Mouse (Mus musculus): Measurements from ENCODE around the gene Trmo. TPM values are rescaled to one million over a fixed set of nuclear protein-coding genes. Genes with fewer than 3 reads are reported as not detected.

Trmo gene
- polyA plus RNA-seq, 1 experiment = 27.0 TPM

- 8% methylated on average over 41 of the region's 41 CpGs for WGBS
- TF ChIP-seq CTCF (IDR thresholded peaks at IDR 0.05; ENCODE audit: control insufficient read depth, insufficient read depth, low read length) = no peak
- no peak for TF ChIP-seq POLR2A (IDR thresholded peaks at IDR 0.05; ENCODE audit: borderline replicate concordance, control insufficient read depth, low read depth, low read length)
- H3K4me3 ChIP-seq (replicated peaks; ENCODE audit: control insufficient read depth, low read depth, low read length) = no peak overlapping the region
- no peak overlapping the region for H3K27ac ChIP-seq (ENCODE audit: control insufficient read depth, insufficient read depth, low read depth, low read length, poor library complexity)
- no peaks in the 10 kb centered on the region for H3K4me1 ChIP-seq (ENCODE audit: control insufficient read depth, insufficient read depth, low read length)
These were observed 41.4 kb downstream of the Trmo start for GRCm38 (mm10) chr4:46347580-46348515.

GRCm38 (mm10) chr4:46347141-46347540, 42.1 kb downstream of the Trmo start:
- WGBS = 15% methylated on average over 4 of the region's 4 CpGs
- Histone ChIP-seq H3K27ac (ENCODE audit: control insufficient read depth, insufficient read depth, low read depth, low read length, poor library complexity) (no peak overlapping the region), H3K4me3 (replicated peaks; ENCODE audit: control insufficient read depth, low read depth, low read length) (no peak overlapping the region), H3K4me1 (ENCODE audit: control insufficient read depth, insufficient read depth, low read length) (no peaks in the 10 kb centered on the region)
- TF ChIP-seq POLR2A (IDR thresholded peaks at IDR 0.05; ENCODE audit: borderline replicate concordance, control insufficient read depth, low read depth, low read length) = no peak
- TF ChIP-seq CTCF (IDR thresholded peaks at IDR 0.05; ENCODE audit: control insufficient read depth, insufficient read depth, low read length) = no peak

- H3K4me1 ChIP-seq (ENCODE audit: control insufficient read depth, insufficient read depth, low read length) = no peaks in the 10 kb centered on the region
- H3K4me3 ChIP-seq (replicated peaks; ENCODE audit: control insufficient read depth, low read depth, low read length) = no peak overlapping the region
- H3K27ac ChIP-seq (ENCODE audit: control insufficient read depth, insufficient read depth, low read depth, low read length, poor library complexity) = no peak overlapping the region
- WGBS = 25% methylated on average over 6 of the region's 6 CpGs
- TF ChIP-seq POLR2A (IDR thresholded peaks at IDR 0.05; ENCODE audit: borderline replicate concordance, control insufficient read depth, low read depth, low read length) (no peak), CTCF (IDR thresholded peaks at IDR 0.05; ENCODE audit: control insufficient read depth, insufficient read depth, low read length) (no peak)
These were observed 43.0 kb downstream of the Trmo start for GRCm38 (mm10) chr4:46346221-46346620.

- no peak overlapping the region for H3K27ac ChIP-seq (ENCODE audit: control insufficient read depth, insufficient read depth, low read depth, low read length, poor library complexity)
- TF ChIP-seq CTCF (IDR thresholded peaks at IDR 0.05; ENCODE audit: control insufficient read depth, insufficient read depth, low read length) (no peak), POLR2A (IDR thresholded peaks at IDR 0.05; ENCODE audit: borderline replicate concordance, control insufficient read depth, low read depth, low read length) (no peak)
- WGBS = 23% methylated on average over 3 of the region's 3 CpGs
- H3K4me1 ChIP-seq (ENCODE audit: control insufficient read depth, insufficient read depth, low read length) = no peaks in the 10 kb centered on the region
- no peak overlapping the region for H3K4me3 ChIP-seq (replicated peaks; ENCODE audit: control insufficient read depth, low read depth, low read length)
These were observed 43.5 kb downstream of the Trmo start for GRCm38 (mm10) chr4:46345773-46346100.

- H3K4me1 ChIP-seq (ENCODE audit: control insufficient read depth, insufficient read depth, low read length) = no peaks in the 10 kb centered on the region
- TF ChIP-seq POLR2A (IDR thresholded peaks at IDR 0.05; ENCODE audit: borderline replicate concordance, control insufficient read depth, low read depth, low read length) (no peak), CTCF (IDR thresholded peaks at IDR 0.05; ENCODE audit: control insufficient read depth, insufficient read depth, low read length) (no peak)
- H3K27ac ChIP-seq (ENCODE audit: control insufficient read depth, insufficient read depth, low read depth, low read length, poor library complexity) = no peak overlapping the region
- H3K4me3 ChIP-seq (replicated peaks; ENCODE audit: control insufficient read depth, low read depth, low read length) = no peak overlapping the region
- 13% methylated on average over 67 of the region's 67 CpGs for WGBS
These were observed 44.0 kb downstream of the Trmo start for GRCm38 (mm10) chr4:46345056-46345772.

GRCm38 (mm10) chr4:46344288-46344687, 44.9 kb downstream of the Trmo start:
- WGBS = under 1% methylated on average over 46 of the region's 51 CpGs
- Histone ChIP-seq H3K4me1 (ENCODE audit: control insufficient read depth, insufficient read depth, low read length) (no peaks in the 10 kb centered on the region), H3K4me3 (replicated peaks; ENCODE audit: control insufficient read depth, low read depth, low read length) (no peak overlapping the region), H3K27ac (ENCODE audit: control insufficient read depth, insufficient read depth, low read depth, low read length, poor library complexity) (no peak overlapping the region; the same call in 1 of the 2 replicates)
- TF ChIP-seq POLR2A (IDR thresholded peaks at IDR 0.05; ENCODE audit: borderline replicate concordance, control insufficient read depth, low read depth, low read length) (no peak), CTCF (IDR thresholded peaks at IDR 0.05; ENCODE audit: control insufficient read depth, insufficient read depth, low read length) (no peak)

- Histone ChIP-seq H3K4me1 (ENCODE audit: control insufficient read depth, insufficient read depth, low read length) (no peaks in the 10 kb centered on the region), H3K27ac (ENCODE audit: control insufficient read depth, insufficient read depth, low read depth, low read length, poor library complexity) (no peak within 1 kb of the TSS; the same call in 1 of the 2 replicates), H3K4me3 (replicated peaks; ENCODE audit: control insufficient read depth, low read depth, low read length) (no peak within 1 kb of the TSS)
- WGBS = 10% methylated on average over 70 of the region's 70 CpGs
- TF ChIP-seq CTCF (IDR thresholded peaks at IDR 0.05; ENCODE audit: control insufficient read depth, insufficient read depth, low read length) (no peak), POLR2A (IDR thresholded peaks at IDR 0.05; ENCODE audit: borderline replicate concordance, control insufficient read depth, low read depth, low read length) (no peak)
These were observed 45.5 kb downstream of the Trmo start, which contains the start of gene Foxe1 for GRCm38 (mm10) chr4:46343596-46344260. Foxe1 (plus strand) TSS chr4:46343609.

Measured in bone marrow, adult 2 months (tissue).